Mouse (Mus musculus) liver, embryonic 11.5 days (tissue): Measurements from ENCODE around the gene Kirrel3. TPM values are rescaled to one million over a fixed set of nuclear protein-coding genes. Genes with fewer than 3 reads are reported as not detected.

Experiments used
- ATAC-seq: fragments of 200-750 bp; cut with Nextera tagmentation; replicated peaks from 2 replicates; pipeline ENCODE4 v1.8.0; 2017; ENCODE audit warnings: moderate number of reproducible peaks, mild to moderate bottlenecking, moderate TSS enrichment, moderate library complexity; ENCODE audit not compliant: low FRiP score
- DNase-seq: peaks from one replicate; pipeline ENCODE4 v3.0.0-alpha.2; 2017; ENCODE audit warnings: low spot score
- H3K27ac ChIP-seq: fragments of 300-500 bp; sonication (generic); 2 replicates; pipeline ENCODE4 v1.5.1; 2014; ENCODE audit warnings: mild to moderate bottlenecking, low read depth, low read length, control low read depth
- H3K27me3 ChIP-seq: fragments of 300-500 bp; sonication (generic); replicated peaks from 2 replicates; pipeline ENCODE4 v1.6.1; 2014; ENCODE audit warnings: low read length, mixed read lengths; ENCODE audit not compliant: control insufficient read depth, insufficient read depth
- H3K36me3 ChIP-seq: fragments of 300-500 bp; sonication (generic); 2 replicates; pipeline ENCODE4 v1.6.1; 2014; ENCODE audit warnings: mild to moderate bottlenecking, low read length, moderate library complexity, mixed read lengths; ENCODE audit not compliant: control insufficient read depth, insufficient read depth
- H3K4me1 ChIP-seq: fragments of 300-500 bp; sonication (generic); replicated peaks from 2 replicates; pipeline ENCODE4 v1.6.1; 2014; ENCODE audit warnings: low read length, mixed read lengths; ENCODE audit not compliant: control insufficient read depth, insufficient read depth
- H3K4me2 ChIP-seq: fragments of 300-500 bp; sonication (generic); 2 replicates; pipeline ENCODE4 v1.6.1; 2014; ENCODE audit warnings: mild to moderate bottlenecking, control low read depth, moderate library complexity
- H3K4me3 ChIP-seq: fragments of 300-500 bp; sonication (generic); 2 replicates; pipeline ENCODE4 v1.5.1; 2014; ENCODE audit warnings: low read depth, low read length, control low read depth
- H3K9ac ChIP-seq: fragments of 300-500 bp; sonication (generic); 2 replicates; pipeline ENCODE4 v1.6.1; 2014; ENCODE audit warnings: low read depth, low read length, control low read depth
- H3K9me3 ChIP-seq: fragments of 300-500 bp; sonication (generic); 2 replicates; pipeline ENCODE4 v1.6.1; 2016; ENCODE audit warnings: low read length, inconsistent platforms, mixed read lengths; ENCODE audit not compliant: control insufficient read depth
- WGBS: fragments of 180-500 bp; shearing (Covaris S2); extraction: QIAGEN DNeasy Blood & Tissue Kit; methylation state at CpG from one replicate; pipeline ENCODE4 v1.1.7; 2014; 5-methylcytosine and 5-hydroxymethylcytosine counted together
- polyA plus RNA-seq: library from polyadenylated mRNA; unstranded; fragments of >200 nt; fragmentation: Nextera tagmentation; extraction: Ambion mirVana; gene quantifications from 2 replicates; pipeline ENCODE4 v1.2.1, GENCODE M21; 2014

Kirrel3 gene
- polyA plus RNA-seq, 1 experiment from 2014 or later: 0.77 TPM

DNA sequence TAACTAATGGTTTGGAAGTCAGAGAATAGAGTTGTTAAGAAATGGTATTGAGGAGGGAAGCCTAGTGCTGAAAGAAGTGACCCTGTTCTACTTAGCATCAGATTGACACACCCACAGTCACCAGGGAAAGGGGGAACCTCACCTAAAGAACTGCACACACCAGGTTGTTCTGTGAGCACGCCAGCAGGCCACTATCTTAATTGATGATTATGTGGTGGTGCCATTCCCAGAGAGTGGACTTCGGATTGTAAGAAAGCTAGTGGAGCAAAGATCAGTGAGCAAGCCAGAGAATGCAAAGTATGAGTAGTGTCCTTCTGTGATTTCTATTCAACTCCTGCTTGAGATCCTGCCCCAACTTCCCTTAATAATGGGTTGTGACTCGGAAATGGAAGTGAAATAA is 19.6 kb upstream of the Kirrel3 start:
- Histone ChIP-seq H3K9ac (no peak overlapping the region), H3K4me2 (no peak overlapping the region), H3K4me1 (no peaks in the 10 kb centered on the region), H3K4me3 (no peak overlapping the region), H3K27ac (no peak overlapping the region), H3K9me3 (no peaks in the 10 kb centered on the region), H3K27me3 (no peaks in the 10 kb centered on the region), H3K36me3 (no peaks in the 10 kb centered on the region)
- 59% methylated on average over 3 of the region's 3 CpGs for WGBS
- ATAC-seq (no peak), DNase-seq (no peak)

GRCm38 (mm10) chr9:34469180-34469579 is 16.5 kb upstream of the Kirrel3 start:
- 70% methylated on average over 3 of the region's 3 CpGs for WGBS
- Histone ChIP-seq H3K27me3 (no peaks in the 10 kb centered on the region), H3K36me3 (no peaks in the 10 kb centered on the region), H3K4me3 (no peak overlapping the region), H3K4me2 (no peak overlapping the region), H3K27ac (no peak overlapping the region), H3K9ac (no peak overlapping the region), H3K9me3 (no peaks in the 10 kb centered on the region), H3K4me1 (no peaks in the 10 kb centered on the region)
- no peak for DNase-seq
- ATAC-seq: no peak

DNA sequence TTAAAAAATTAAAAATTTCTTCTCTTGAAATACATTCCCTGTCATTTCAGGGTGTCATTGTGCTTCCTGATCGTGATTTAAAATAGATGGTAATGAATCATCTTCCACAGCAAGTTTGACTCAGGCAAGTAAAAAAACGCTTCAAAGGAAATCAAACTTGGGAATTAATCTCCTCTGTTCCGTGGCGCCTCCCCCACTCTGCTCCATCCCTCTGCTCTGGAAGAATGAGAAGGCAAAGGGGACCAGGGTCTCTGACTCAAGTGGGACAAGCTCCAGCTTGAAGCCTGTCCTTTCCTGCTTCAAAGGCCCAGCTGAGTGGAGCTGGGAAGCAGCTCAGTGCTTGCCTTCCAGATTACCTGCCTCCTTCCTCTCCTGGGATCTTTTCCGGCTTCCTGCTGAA is 9.5 kb upstream of the Kirrel3 start:
- Histone ChIP-seq H3K4me1 (no peaks in the 10 kb centered on the region), H3K4me3 (no peak overlapping the region), H3K36me3 (no peaks in the 10 kb centered on the region), H3K9me3 (no peaks in the 10 kb centered on the region), H3K9ac (no peak overlapping the region), H3K27me3 (no peaks in the 10 kb centered on the region), H3K27ac (no peak overlapping the region), H3K4me2 (no peak overlapping the region)
- 45% methylated on average over 5 of the region's 5 CpGs for WGBS
- ATAC-seq: no peak
- no peak for DNase-seq

GRCm38 (mm10) chr9:34478494-34478893 is 7.2 kb upstream of the Kirrel3 start:
- ATAC-seq: no peak

GRCm38 (mm10) chr9:34483236-34483635 is 2.5 kb upstream of the Kirrel3 start:
- 64% methylated on average over 2 of the region's 2 CpGs for WGBS
- Histone ChIP-seq H3K9ac (no peak overlapping the region), H3K27me3 (peaks cover 35% of the 10 kb centered on the region), H3K4me3 (no peak overlapping the region), H3K36me3 (no peaks in the 10 kb centered on the region), H3K4me2 (no peak overlapping the region), H3K9me3 (no peaks in the 10 kb centered on the region), H3K4me1 (no peaks in the 10 kb centered on the region), H3K27ac (no peak overlapping the region)
- no peak for DNase-seq
- ATAC-seq: no peak

More at GRCm38 (mm10) chr9:34478494-34478893, 7.2 kb upstream of the Kirrel3 start:
- Histone ChIP-seq H3K36me3 (no peaks in the 10 kb centered on the region), H3K4me2 (no peak overlapping the region), H3K27ac (no peak overlapping the region), H3K27me3 (no peaks in the 10 kb centered on the region), H3K4me1 (no peaks in the 10 kb centered on the region), H3K4me3 (no peak overlapping the region), H3K9ac (no peak overlapping the region), H3K9me3 (no peaks in the 10 kb centered on the region)
- 85% methylated on average over 2 of the region's 2 CpGs for WGBS
- no peak for DNase-seq

DNA sequence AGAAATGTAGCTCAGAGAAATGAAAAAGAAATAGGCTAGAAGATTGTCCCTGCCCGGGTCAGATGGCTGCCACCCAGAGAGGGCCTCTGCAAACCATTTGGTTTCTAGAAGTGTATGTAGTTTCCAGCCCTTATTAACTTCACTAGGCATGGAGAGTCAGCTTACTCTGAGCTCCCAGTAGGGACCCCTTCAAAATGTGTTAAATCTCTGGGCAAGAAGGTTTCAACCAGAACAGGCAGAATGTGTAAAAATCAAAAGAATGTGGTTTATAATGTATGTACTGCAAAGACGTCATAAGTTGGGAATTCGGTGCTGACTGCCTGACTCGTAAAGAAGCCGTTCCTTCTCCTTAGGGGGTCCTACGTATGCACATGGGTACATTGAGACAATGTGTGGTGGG is 1.0 kb upstream of the Kirrel3 start:
- WGBS: 70% methylated on average over 6 of the region's 6 CpGs
- Histone ChIP-seq H3K4me1 (no peaks in the 10 kb centered on the region), H3K4me3 (no peak overlapping the region), H3K4me2 (no peak overlapping the region), H3K9me3 (no peaks in the 10 kb centered on the region), H3K27ac (no peak overlapping the region), H3K9ac (no peak overlapping the region), H3K27me3 (peaks cover 50% of the 10 kb centered on the region), H3K36me3 (no peaks in the 10 kb centered on the region)
- DNase-seq: no peak
- no peak for ATAC-seq

- Histone ChIP-seq H3K4me1 (no peaks in the 10 kb centered on the region), H3K9ac (no peak overlapping the region), H3K9me3 (no peaks in the 10 kb centered on the region), H3K4me3 (peak overlapping the region; percentile 50), H3K4me2 (peak overlapping the region; percentile 67), H3K36me3 (no peaks in the 10 kb centered on the region), H3K27me3 (peaks cover 67% of the 10 kb centered on the region), H3K27ac (no peak overlapping the region)
- WGBS: 1% methylated on average over 9 of the region's 9 CpGs
- DNase-seq: no peak
- no peak for ATAC-seq
Observed at GRCm38 (mm10) chr9:34488267-34488666, 2.6 kb downstream of the Kirrel3 start.

DNA sequence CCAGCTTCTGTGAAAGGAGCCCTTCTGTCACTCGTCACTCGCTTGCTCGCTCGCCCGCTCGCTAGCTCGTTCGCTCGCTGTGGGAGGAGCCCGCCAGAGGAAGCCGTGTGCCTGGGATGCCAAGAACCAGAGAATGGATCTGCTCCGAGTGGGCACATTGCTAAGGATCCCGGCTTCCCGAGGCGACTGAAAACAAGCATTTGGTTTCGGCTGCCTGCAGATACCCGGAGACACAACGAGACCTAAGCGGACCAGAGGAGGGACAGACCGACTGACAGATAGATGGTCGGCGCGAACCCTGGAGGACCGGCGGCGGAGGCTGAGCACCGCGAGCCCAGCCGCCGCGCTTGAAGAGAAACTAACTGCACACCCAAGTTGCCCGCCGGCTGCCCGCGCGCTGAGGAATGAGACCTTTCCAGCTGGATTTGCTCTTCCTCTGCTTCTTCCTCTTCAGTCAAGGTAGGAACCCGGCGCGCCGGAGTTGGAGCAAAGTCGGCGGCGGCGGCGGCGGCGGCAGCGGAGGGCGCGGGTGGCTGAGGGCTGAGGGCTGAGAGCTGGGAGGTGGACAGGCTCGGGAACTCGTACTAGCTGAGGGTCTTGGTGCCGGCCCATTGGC is 3.1 kb downstream of the Kirrel3 start:
- no peak overlapping the region for H3K27ac ChIP-seq
- peaks cover 70% of the 10 kb centered on the region for H3K27me3 ChIP-seq
- H3K9ac ChIP-seq: no peak overlapping the region
- H3K4me1 ChIP-seq: no peaks in the 10 kb centered on the region
- no peaks in the 10 kb centered on the region for H3K36me3 ChIP-seq
- ATAC-seq (no peak), DNase-seq (peak; percentile 59)
- H3K4me3 ChIP-seq: peak overlapping the region; percentile 50
- under 1% methylated on average over 53 of the region's 53 CpGs for WGBS
- no peaks in the 10 kb centered on the region for H3K9me3 ChIP-seq
- peak overlapping the region; percentile 67 for H3K4me2 ChIP-seq

GRCm38 (mm10) chr9:34489316-34489710 is 3.6 kb downstream of the Kirrel3 start:
- no peaks in the 10 kb centered on the region for H3K36me3 ChIP-seq
- WGBS: 1% methylated on average over 13 of the region's 13 CpGs
- H3K9ac ChIP-seq: no peak overlapping the region
- peaks cover 70% of the 10 kb centered on the region for H3K27me3 ChIP-seq
- no peaks in the 10 kb centered on the region for H3K9me3 ChIP-seq
- H3K27ac ChIP-seq: no peak overlapping the region
- H3K4me2 ChIP-seq: peak overlapping the region; percentile 67
- peak; percentile 31 for DNase-seq
- H3K4me3 ChIP-seq: peak overlapping the region; percentile 50
- ATAC-seq: no peak
- no peaks in the 10 kb centered on the region for H3K4me1 ChIP-seq
